Comparison of ENCODE assay signal across 12 mouse cellular contexts in the genomic region with DNA sequence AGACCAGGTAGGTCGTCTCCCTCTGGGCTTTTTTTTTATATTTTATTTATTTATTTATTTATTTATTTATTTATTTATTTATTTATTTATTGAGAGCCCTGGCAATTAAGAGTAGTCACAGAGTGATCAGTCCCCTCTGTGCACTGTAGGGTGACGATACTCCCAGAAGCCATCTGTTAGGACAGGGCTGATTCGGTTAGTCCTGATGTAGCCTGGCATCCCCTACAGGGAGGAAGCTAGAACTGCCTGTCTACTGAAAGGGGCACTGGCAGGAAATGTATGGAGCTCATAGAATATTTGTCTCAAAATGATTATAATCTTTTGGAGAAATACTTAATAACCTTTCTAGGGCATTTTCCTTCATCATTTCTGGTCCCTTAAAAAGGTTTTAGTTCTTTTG.
DNase-seq lines count a peak whose midpoint lies in the region; ATAC-seq and TF ChIP-seq lines count a peak whose summit lies in the region.
"Had no signal": no experiment of that assay in that cellular context is flagged by ENCODE, and none has a peak within 500 bp of the region (broad histone marks: within the 10 kb centered on the region; RNA-seq: fewer than 3 reads in every experiment).

No protein-coding gene starts in this region.

- H3K9ac ChIP-seq in heart, postnatal 0 days (replicated peaks; ENCODE audit: low read depth, low read length) = no peak overlapping the region
- no peak overlapping the region for H3K9ac ChIP-seq in midbrain, postnatal 0 days (replicated peaks; ENCODE audit: low read length, poor library complexity, severe bottlenecking)
- no peak overlapping the region for H3K9ac ChIP-seq in stomach, embryonic 16.5 days (ENCODE audit: low read length)

- TF ChIP-seq POLR2A in cortical plate, adult 2 months (IDR thresholded peaks at IDR 0.05; ENCODE audit: extremely low read depth, insufficient read depth, low read length) = no peak

- H3K27me3 ChIP-seq in heart, postnatal 0 days (ENCODE audit: control insufficient read depth, insufficient read depth, low read length) = no peaks in the 10 kb centered on the region
- no peaks in the 10 kb centered on the region for H3K27me3 ChIP-seq in midbrain, postnatal 0 days (ENCODE audit: insufficient read depth, low read length)
- no peaks in the 10 kb centered on the region for H3K27me3 ChIP-seq in midbrain, embryonic 10.5 days (ENCODE audit: low read depth, poor library complexity, severe bottlenecking)
- H3K27me3 ChIP-seq in stomach, embryonic 16.5 days (ENCODE audit: control insufficient read depth, insufficient read depth, low read length) = no peaks in the 10 kb centered on the region

- no peak overlapping the region for H3K4me2 ChIP-seq in heart, postnatal 0 days (ENCODE audit: low read depth, low read length)
- no peak overlapping the region for H3K4me2 ChIP-seq in midbrain, postnatal 0 days (ENCODE audit: low read depth, low read length, poor library complexity, severe bottlenecking)
- H3K4me2 ChIP-seq in stomach, embryonic 16.5 days (ENCODE audit: low read depth, low read length) = no peak overlapping the region
- H3K4me2 ChIP-seq: midbrain, embryonic 11.5 days had no signal

- no peak overlapping the region for H3K4me3 ChIP-seq in heart, postnatal 0 days (ENCODE audit: low read depth, low read length)
- H3K4me3 ChIP-seq in midbrain, postnatal 0 days (ENCODE audit: low read depth, low read length) = no peak overlapping the region
- H3K4me3 ChIP-seq in midbrain, embryonic 10.5 days = no peak overlapping the region
- no peak overlapping the region for H3K4me3 ChIP-seq in cortical plate, adult 2 months (ENCODE audit: insufficient read depth, low read length)
- no peak overlapping the region for H3K4me3 ChIP-seq in stomach, embryonic 16.5 days (replicated peaks; ENCODE audit: low read length)
- H3K4me3 ChIP-seq: forebrain, embryonic 10.5 days had no signal

- TF ChIP-seq CTCF in heart, postnatal 0 days (IDR thresholded peaks at IDR 0.05; ENCODE audit: low read depth) = peak; percentile 41
- peak; percentile 44 for TF ChIP-seq CTCF in midbrain, postnatal 0 days (IDR thresholded peaks at IDR 0.05)
- TF ChIP-seq CTCF in cortical plate, adult 2 months (IDR thresholded peaks at IDR 0.05; ENCODE audit: extremely low read depth, insufficient read depth, low read length) = peak; percentile 23; the same call in 1 of the 2 replicates

- H3K27ac ChIP-seq in heart, postnatal 0 days (ENCODE audit: low read depth) = no peak overlapping the region
- H3K27ac ChIP-seq in midbrain, postnatal 0 days (ENCODE audit: low read depth, low read length) = no peak overlapping the region
- no peak overlapping the region for H3K27ac ChIP-seq in midbrain, embryonic 10.5 days (replicated peaks)
- H3K27ac ChIP-seq in cortical plate, adult 2 months (ENCODE audit: insufficient read depth, low read length) = no peak overlapping the region
- H3K27ac ChIP-seq in stomach, embryonic 16.5 days (ENCODE audit: low read length) = no peak overlapping the region
- H3K27ac ChIP-seq: forebrain, embryonic 10.5 days had no signal

- ATAC-seq in heart, postnatal 0 days (ENCODE audit: insufficient read depth, low read depth) = peak; percentile 76
- ATAC-seq in midbrain, postnatal 0 days (ENCODE audit: low FRiP score) = no peak
- ATAC-seq in stomach, embryonic 16.5 days (ENCODE audit: insufficient read depth, low FRiP score) = peak; percentile 52; the same call in 1 of the 2 replicates

- H3K4me1 ChIP-seq in heart, postnatal 0 days (ENCODE audit: control insufficient read depth, insufficient read depth) = peaks cover 8% of the 10 kb centered on the region; the same call in 1 of the 2 replicates
- H3K4me1 ChIP-seq in midbrain, postnatal 0 days (ENCODE audit: insufficient read depth, low read length) = peaks cover 2% of the 10 kb centered on the region; the same call in 1 of the 2 replicates
- peaks cover 12% of the 10 kb centered on the region for H3K4me1 ChIP-seq in midbrain, embryonic 10.5 days
- H3K4me1 ChIP-seq in cortical plate, adult 2 months (ENCODE audit: control insufficient read depth, insufficient read depth, low read length) = peaks cover 5% of the 10 kb centered on the region; the same call in 1 of the 2 replicates
- H3K4me1 ChIP-seq in stomach, embryonic 16.5 days (ENCODE audit: control insufficient read depth, insufficient read depth, low read length) = no peaks in the 10 kb centered on the region

- TF ChIP-seq EP300 in heart, postnatal 0 days (IDR thresholded peaks at IDR 0.05; ENCODE audit: low read depth) = no peak

- H3K9me3 ChIP-seq in heart, postnatal 0 days (replicated peaks; ENCODE audit: control insufficient read depth, low read length) = no peaks in the 10 kb centered on the region
- no peaks in the 10 kb centered on the region for H3K9me3 ChIP-seq in midbrain, postnatal 0 days (ENCODE audit: low read length)
- no peaks in the 10 kb centered on the region for H3K9me3 ChIP-seq in midbrain, embryonic 10.5 days (replicated peaks)
- no peaks in the 10 kb centered on the region for H3K9me3 ChIP-seq in stomach, embryonic 16.5 days (replicated peaks; ENCODE audit: control insufficient read depth, low read length)
- H3K9me3 ChIP-seq: forebrain, embryonic 10.5 days had no signal

- DNase-seq in heart, postnatal 0 days (ENCODE audit: low spot score) = no peak
- no peak for DNase-seq in heart, postnatal 25 days (ENCODE audit: low spot score)
- peak; percentile 64 for DNase-seq in midbrain, postnatal 0 days (ENCODE audit: low spot score)
- DNase-seq in midbrain, embryonic 10.5 days (ENCODE audit: low spot score) = no peak
- no peak for DNase-seq in spleen, postnatal 36 days (ENCODE audit: low spot score in 2 of 2)
- DNase-seq: heart, postnatal 14 days; right cerebral cortex, adult 18-20 months; thymus, postnatal 25 days had no signal

- no peaks in the 10 kb centered on the region for H3K36me3 ChIP-seq in heart, postnatal 0 days (replicated peaks; ENCODE audit: control insufficient read depth, insufficient read depth, low read length)
- H3K36me3 ChIP-seq in midbrain, postnatal 0 days (ENCODE audit: insufficient read depth, low read length) = no peaks in the 10 kb centered on the region
- no peaks in the 10 kb centered on the region for H3K36me3 ChIP-seq in midbrain, embryonic 10.5 days
- H3K36me3 ChIP-seq in stomach, embryonic 16.5 days (ENCODE audit: control insufficient read depth, insufficient read depth, low read length) = no peaks in the 10 kb centered on the region
- H3K36me3 ChIP-seq: forebrain, embryonic 10.5 days had no signal

- intact Hi-C loops in heart, postnatal 25 days (cut with DNase I) = loop anchor here (5.0 kb wide), 1 partner anchor 77 kb away; no protein-coding TSS in a partner anchor

- WGBS in heart, postnatal 0 days = 69% methylated on average over 3 of the region's 3 CpGs
- 83% methylated on average over 3 of the region's 3 CpGs for WGBS in midbrain, postnatal 0 days
- WGBS in midbrain, embryonic 10.5 days = 78% methylated on average over 3 of the region's 3 CpGs
- 79% methylated on average over 3 of the region's 3 CpGs for WGBS in stomach, embryonic 16.5 days
